Mouse (Mus musculus) neural tube, postnatal 0 days (tissue): ENCODE measurements around the gene Tm6sf2. TPM values are rescaled to one million over a fixed set of nuclear protein-coding genes. Genes with fewer than 3 reads are reported as not detected.

ENCODE experiments used
- microRNA-seq: library from miRNA; unstranded; fragments of <30 nt; microRNA quantifications from one replicate; pipeline ENCODE4, GENCODE M21; 2016
- polyA plus RNA-seq: library from polyadenylated mRNA; unstranded; fragments of >200 nt; fragmentation: Nextera tagmentation; extraction: Ambion mirVana; gene quantifications from 2 replicates; pipeline ENCODE4 v1.2.1, GENCODE M21; 2015

The Tm6sf2 gene
- polyA plus RNA-seq: 0.95 and 1.3 TPM in 2 replicates

GRCm38 (mm10) chr8:70072441-70073069 lies at the start of gene Tm6sf2:
TSS of gene Tm6sf2 (plus strand) at chr8:70072924.

GRCm38 (mm10) chr8:70042583-70043455 lies 29.9 kb upstream of the Tm6sf2 start, which contains the start of the genes Mau2 and Sugp1:
TSS of gene Mau2 (minus strand) at chr8:70042734.
TSS of gene Sugp1 (plus strand) at chr8:70042813.

GRCm38 (mm10) chr8:70083285-70083684 lies 10.6 kb downstream of the Tm6sf2 start, which contains the start of gene Hapln4:
TSS of gene Hapln4 (plus strand) at chr8:70083457.

GRCm38 (mm10) chr8:70120667-70121066 lies 47.9 kb downstream of the Tm6sf2 start, which contains the start of gene Ncan:
TSS of gene Ncan (minus strand) at chr8:70120873.

Small RNAs within 50 kb of the gene (microRNA-seq; reads per million reads assigned to microRNA genes)
- 1.5 reads per million for gene Mir7066

Other genes starting within 250 kb of the Tm6sf2 start
- 90.4 and 95.0 TPM in 2 replicates for gene Pbx4, start 240.4 kb upstream of the Tm6sf2 start, polyA plus RNA-seq
- 6.9 and 7.0 TPM in 2 replicates for gene Cilp2, start 185.2 kb upstream of the Tm6sf2 start, polyA plus RNA-seq
- 5.1 and 5.5 TPM in 2 replicates for gene Tssk6, start 170.7 kb upstream of the Tm6sf2 start, polyA plus RNA-seq
- 267 and 290 TPM in 2 replicates for gene Ndufa13, start 170.4 kb upstream of the Tm6sf2 start, polyA plus RNA-seq
- 15.7 and 16.0 TPM in 2 replicates for gene Yjefn3, start 170.2 kb upstream of the Tm6sf2 start, polyA plus RNA-seq
- 21.7 and 22.7 TPM in 2 replicates for gene Gatad2a, start 76.5 kb upstream of the Tm6sf2 start, polyA plus RNA-seq
- gene Mau2, start 30.2 kb upstream of the Tm6sf2 start, polyA plus RNA-seq: 46.3 and 53.0 TPM in 2 replicates
- gene Sugp1, start 30.1 kb upstream of the Tm6sf2 start, polyA plus RNA-seq: 44.5 and 49.6 TPM in 2 replicates
- gene Hapln4, start 10.5 kb downstream of the Tm6sf2 start, polyA plus RNA-seq: 5.0 and 5.7 TPM in 2 replicates
- 175 and 230 TPM in 2 replicates for gene Ncan, start 47.9 kb downstream of the Tm6sf2 start, polyA plus RNA-seq
- 47.6 and 50.5 TPM in 2 replicates for gene Nr2c2ap, start 58.4 kb downstream of the Tm6sf2 start, polyA plus RNA-seq
- 9.5 and 10.8 TPM in 2 replicates for gene Rfxank, start 66.2 kb downstream of the Tm6sf2 start, polyA plus RNA-seq
- gene Borcs8, start 66.6 kb downstream of the Tm6sf2 start, polyA plus RNA-seq: 57.1 and 64.0 TPM in 2 replicates
- 1.8 and 2.2 TPM in 2 replicates for gene Mef2b, start 66.8 kb downstream of the Tm6sf2 start, polyA plus RNA-seq
- gene Tmem161a, start 99.4 kb downstream of the Tm6sf2 start, polyA plus RNA-seq: 43.9 and 44.9 TPM in 2 replicates
- 9.7 and 11.9 TPM in 2 replicates for gene Slc25a42, start 139.4 kb downstream of the Tm6sf2 start, polyA plus RNA-seq
- gene Sugp2, start 161.3 kb downstream of the Tm6sf2 start, polyA plus RNA-seq: 58.4 and 66.4 TPM in 2 replicates
- 103 and 111 TPM in 2 replicates for gene Armc6, start 161.5 kb downstream of the Tm6sf2 start, polyA plus RNA-seq
- 19.1 and 21.1 TPM in 2 replicates for gene Homer3, start 209.9 kb downstream of the Tm6sf2 start, polyA plus RNA-seq
- gene Ddx49, start 229.6 kb downstream of the Tm6sf2 start, polyA plus RNA-seq: 37.9 and 42.1 TPM in 2 replicates
- 301 and 337 TPM in 2 replicates for gene Cope, start 229.6 kb downstream of the Tm6sf2 start, polyA plus RNA-seq
- gene Cers1, start 242.9 kb downstream of the Tm6sf2 start, polyA plus RNA-seq: 64.3 and 66.1 TPM in 2 replicates